Mouse (Mus musculus): ENCODE measurements at regions not wholly inside any gene's neighbourhood (a gene's known extent, or its start where the extent isn't known, plus 50 kb on each side); places are given as distances from the start of the nearest gene placed in this dataset.

DNA sequence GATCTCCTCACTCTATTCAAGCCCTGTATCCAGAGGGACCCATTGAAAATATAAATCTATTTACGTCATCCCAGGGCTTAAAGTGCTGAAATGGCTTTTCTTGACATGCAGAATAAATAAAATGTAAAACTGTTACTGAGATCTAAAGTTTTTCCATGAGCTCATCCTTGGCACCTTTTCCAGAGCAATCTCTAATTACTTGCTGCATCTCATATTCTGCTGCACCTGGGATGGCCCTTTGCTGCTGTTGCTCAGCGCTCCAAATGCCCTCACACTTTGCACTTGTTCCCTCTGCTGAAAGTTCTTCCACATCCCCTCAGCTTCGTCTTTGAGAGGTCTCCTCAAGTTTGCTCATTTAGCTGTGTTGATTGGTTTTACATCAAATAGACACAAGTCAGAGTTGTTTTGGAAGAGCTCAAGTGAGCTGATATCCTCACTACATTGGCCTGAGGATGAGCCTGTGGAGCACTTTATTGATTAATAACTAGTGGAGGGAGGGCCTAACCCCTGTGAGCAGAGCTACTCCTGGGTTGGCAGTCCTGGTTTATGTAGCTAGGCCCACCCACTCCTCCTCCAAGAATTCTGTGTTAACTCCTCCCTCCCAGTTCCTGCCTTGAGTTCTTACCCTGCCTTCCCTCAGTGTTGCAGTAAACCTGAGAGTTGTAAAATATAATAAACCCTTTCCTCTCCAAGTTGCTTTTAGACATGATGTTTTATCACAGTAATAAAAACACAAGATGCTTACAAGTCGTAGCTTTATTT lies 681.2 kb upstream of the Nr3c2 start:
- TF ChIP-seq CTCF (IDR thresholded peaks at IDR 0.05; ENCODE audit: borderline replicate concordance, extremely low read depth, insufficient read depth, insufficient read length) (no peak), POLR2A (IDR thresholded peaks at IDR 0.05; ENCODE audit: borderline replicate concordance, extremely low read depth, insufficient read depth, insufficient read length, poor library complexity, severe bottlenecking) (no peak)
- peak; percentile 9 for DNase-seq (ENCODE audit: low read depth)

DNA sequence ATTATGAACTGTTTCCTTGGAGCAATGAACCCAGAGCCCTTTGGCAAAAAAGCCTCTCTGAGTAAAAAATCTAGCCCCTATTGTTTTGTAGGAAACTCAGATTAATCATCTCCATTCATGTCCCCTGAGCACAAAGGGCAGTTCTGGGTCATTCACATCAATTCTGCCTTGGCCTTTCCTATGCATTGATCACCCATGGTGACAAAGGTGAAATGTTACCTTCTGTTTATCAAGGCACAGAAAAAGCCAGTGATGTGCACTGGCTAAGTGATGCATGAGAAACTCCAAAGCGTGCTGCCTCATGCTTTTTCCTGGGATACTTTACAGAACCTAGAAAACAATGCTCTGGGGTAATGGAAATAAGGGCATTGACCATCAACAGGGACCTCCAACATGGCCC lies 668.4 kb upstream of the Nr3c2 start:
- TF ChIP-seq CTCF (IDR thresholded peaks at IDR 0.05; ENCODE audit: borderline replicate concordance, extremely low read depth, insufficient read depth, insufficient read length) (no peak), POLR2A (IDR thresholded peaks at IDR 0.05; ENCODE audit: borderline replicate concordance, extremely low read depth, insufficient read depth, insufficient read length, poor library complexity, severe bottlenecking) (no peak)
- no peak for DNase-seq (ENCODE audit: low read depth)

DNA sequence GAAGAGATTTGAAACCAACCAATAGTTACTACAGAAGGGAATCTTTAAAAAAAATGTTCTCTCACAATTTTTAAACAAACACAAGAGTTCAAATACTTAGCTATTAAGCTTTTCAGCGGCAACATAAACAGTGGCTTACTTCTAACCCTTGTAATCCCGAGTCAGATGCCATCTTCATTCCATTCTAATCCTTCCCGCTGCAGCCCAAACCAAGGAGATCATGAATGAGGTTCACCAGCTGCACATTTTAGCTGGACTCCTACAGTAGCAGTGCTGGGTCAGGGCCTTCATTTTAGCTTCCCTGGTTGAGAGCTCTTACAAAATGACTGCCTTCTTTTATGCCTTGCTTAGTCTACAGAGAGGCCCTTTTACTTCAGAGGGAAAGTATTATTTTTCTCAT lies 650.0 kb upstream of the Nr3c2 start:
- TF ChIP-seq CTCF (IDR thresholded peaks at IDR 0.05; ENCODE audit: borderline replicate concordance, extremely low read depth, insufficient read depth, insufficient read length) (no peak), POLR2A (IDR thresholded peaks at IDR 0.05; ENCODE audit: borderline replicate concordance, extremely low read depth, insufficient read depth, insufficient read length, poor library complexity, severe bottlenecking) (no peak)
- no peak for DNase-seq (ENCODE audit: low read depth)

DNA sequence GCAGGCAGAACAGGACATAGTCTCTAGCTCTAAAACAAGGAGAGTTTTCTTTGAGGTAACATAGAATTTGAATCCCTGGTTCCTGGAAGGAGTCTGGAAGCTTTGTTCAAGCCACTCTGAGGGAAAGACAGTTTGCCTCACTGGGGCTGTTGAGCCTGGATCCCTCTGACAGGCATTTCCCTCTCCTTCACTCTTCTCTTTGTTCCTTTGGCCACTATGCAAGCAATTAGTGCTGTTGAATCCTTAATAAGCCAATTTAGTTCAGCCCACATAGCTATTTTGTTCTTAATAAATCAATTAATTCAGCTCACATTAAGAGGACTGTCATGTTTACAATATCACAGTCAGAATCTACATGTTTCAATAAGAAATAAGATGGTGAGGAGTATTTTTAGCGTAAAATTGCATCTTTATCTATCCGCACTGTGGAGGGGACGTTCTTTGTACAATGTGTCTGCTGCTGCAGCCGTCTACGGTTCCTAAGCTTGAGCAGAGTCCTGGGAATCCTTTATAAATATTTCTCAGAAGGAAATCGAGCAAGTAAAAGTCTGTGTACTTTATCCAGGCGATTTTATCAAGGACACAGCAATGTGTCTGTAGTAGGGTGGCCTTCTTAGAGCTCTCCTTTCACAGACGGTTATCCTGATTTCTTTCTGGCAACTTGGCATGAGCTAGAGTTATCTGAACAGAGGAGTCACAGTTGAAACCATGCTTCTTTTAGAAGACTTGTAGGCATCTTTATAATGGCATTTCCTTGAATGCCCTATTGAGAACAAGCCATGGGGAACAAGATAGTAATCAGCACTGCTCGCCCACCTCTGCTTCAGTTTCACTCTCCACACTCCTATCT lies 646.9 kb upstream of the Nr3c2 start:
- peak; percentile 86 for DNase-seq (ENCODE audit: low read depth)
- TF ChIP-seq CTCF (IDR thresholded peaks at IDR 0.05; ENCODE audit: borderline replicate concordance, extremely low read depth, insufficient read depth, insufficient read length): no peak
- no peak for TF ChIP-seq POLR2A (IDR thresholded peaks at IDR 0.05; ENCODE audit: borderline replicate concordance, extremely low read depth, insufficient read depth, insufficient read length, poor library complexity, severe bottlenecking)
